Mouse (Mus musculus): ENCODE results near the gene Gse1.

The Gse1 gene

GRCm38 (mm10) chr8:120211345-120211744 lies 16.9 kb upstream of the Gse1 start:
- DNase-seq (ENCODE audit: low read depth in 1 of 2, low spot score in 2 of 2) = no peak

- DNase-seq (ENCODE audit: low read depth in 1 of 2, low spot score in 2 of 2) = no peak
Measured at GRCm38 (mm10) chr8:120212596-120212995, 15.7 kb upstream of the Gse1 start.

GRCm38 (mm10) chr8:120213229-120213628 lies 15.0 kb upstream of the Gse1 start:
- no peak for DNase-seq (ENCODE audit: low read depth in 1 of 2, low spot score in 2 of 2)

- no peak for DNase-seq (ENCODE audit: low read depth in 1 of 2, low spot score in 2 of 2)
Measured at GRCm38 (mm10) chr8:120213939-120214338, 14.3 kb upstream of the Gse1 start.

- DNase-seq (ENCODE audit: low read depth in 1 of 2, low spot score in 2 of 2) = no peak
Measured at GRCm38 (mm10) chr8:120215416-120216141, 12.7 kb upstream of the Gse1 start.

- DNase-seq (ENCODE audit: low read depth in 1 of 2, low spot score in 2 of 2) = no peak
Measured at GRCm38 (mm10) chr8:120216855-120217830, 11.1 kb upstream of the Gse1 start.

- no peak for DNase-seq (ENCODE audit: low read depth in 1 of 2, low spot score in 2 of 2)
Measured at GRCm38 (mm10) chr8:120222548-120222947, 5.7 kb upstream of the Gse1 start.

- no peak for DNase-seq (ENCODE audit: low read depth in 1 of 2, low spot score in 2 of 2)
Measured at GRCm38 (mm10) chr8:120224521-120225420, 3.5 kb upstream of the Gse1 start.

- DNase-seq (ENCODE audit: low read depth in 1 of 2, low spot score in 2 of 2) = no peak
Measured at GRCm38 (mm10) chr8:120225421-120226151, 2.7 kb upstream of the Gse1 start.

GRCm38 (mm10) chr8:120226700-120227577 lies 1.3 kb upstream of the Gse1 start:
- no peak for DNase-seq (ENCODE audit: low read depth in 1 of 2, low spot score in 2 of 2)

- no peak for DNase-seq (ENCODE audit: low read depth in 1 of 2, low spot score in 2 of 2)
Measured at GRCm38 (mm10) chr8:120227578-120227876, 729 bp upstream of the Gse1 start.

- no peak for DNase-seq (ENCODE audit: low read depth in 1 of 2, low spot score in 2 of 2)
Measured at GRCm38 (mm10) chr8:120228781-120229573, 721 bp downstream of the Gse1 start.

GRCm38 (mm10) chr8:120229574-120229916 lies 1.3 kb downstream of the Gse1 start:
- DNase-seq (ENCODE audit: low read depth in 1 of 2, low spot score in 2 of 2) = no peak

- DNase-seq (ENCODE audit: low read depth in 1 of 2, low spot score in 2 of 2) = no peak
Measured at GRCm38 (mm10) chr8:120230081-120230480, 1.8 kb downstream of the Gse1 start.

GRCm38 (mm10) chr8:120230715-120231614 lies 2.7 kb downstream of the Gse1 start:
- DNase-seq (ENCODE audit: low read depth in 1 of 2, low spot score in 2 of 2) = no peak

GRCm38 (mm10) chr8:120231870-120232269 lies 3.6 kb downstream of the Gse1 start:
- DNase-seq (ENCODE audit: low read depth in 1 of 2, low spot score in 2 of 2) = no peak

- DNase-seq (ENCODE audit: low read depth in 1 of 2, low spot score in 2 of 2) = no peak
Measured at GRCm38 (mm10) chr8:120232398-120232797, 4.1 kb downstream of the Gse1 start.

GRCm38 (mm10) chr8:120232913-120233312 lies 4.7 kb downstream of the Gse1 start:
- no peak for DNase-seq (ENCODE audit: low read depth in 1 of 2, low spot score in 2 of 2)
